Mouse (Mus musculus): ENCODE measurements around the gene Lce1a1. TPM values are rescaled to one million over a fixed set of nuclear protein-coding genes. Genes with fewer than 3 reads are reported as not detected.
"Not testable (repeated sequence)": the region's sequence is repeated elsewhere in the genome, so short reads cannot be mapped to it uniquely, and the experiment has no call there.

The Lce1a1 gene
- polyA plus RNA-seq (2015; fragmentation: Nextera tagmentation; extraction: Ambion mirVana), result not detected in 2 replicates

DNA sequence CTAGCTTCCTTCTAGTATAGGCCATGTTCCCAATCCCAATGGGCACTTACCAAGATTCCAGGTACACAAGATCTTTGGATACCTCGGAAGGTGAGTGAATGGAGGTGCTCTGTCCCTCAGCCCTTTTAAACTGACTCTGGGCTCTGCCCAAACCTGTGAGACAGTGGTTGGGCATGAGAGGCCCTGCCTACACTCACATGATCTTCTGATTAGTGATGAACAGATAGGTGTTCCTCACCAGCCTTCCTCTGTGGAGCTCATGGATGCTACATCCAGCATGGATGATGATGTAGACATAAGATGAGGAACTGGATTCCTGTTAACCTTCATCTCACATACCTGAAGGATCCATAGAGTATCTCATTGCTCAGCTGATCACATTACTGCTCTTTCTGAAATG lies at the start of gene Lce1a1:
Lce1a1 (minus strand) TSS at position 101 of the 400 bp plus-strand sequence.
- no peaks in the 10 kb centered on the region for H3K4me1 ChIP-seq (ENCODE audit: insufficient read depth, low read length)
- H3K9ac ChIP-seq (replicated peaks; ENCODE audit: low read length), result no peak within 1 kb of the TSS
- H3K27ac ChIP-seq (ENCODE audit: low read length), result no peak within 1 kb of the TSS
- no peaks in the 10 kb centered on the region for H3K36me3 ChIP-seq (ENCODE audit: insufficient read depth, low read length)
- no peaks in the 10 kb centered on the region for H3K9me3 ChIP-seq (ENCODE audit: low read length)
- H3K4me3 ChIP-seq (ENCODE audit: low read length), result no peak within 1 kb of the TSS
- H3K4me2 ChIP-seq (replicated peaks; ENCODE audit: low read depth, low read length), result no peak within 1 kb of the TSS
- no peak for ATAC-seq (ENCODE audit: low FRiP score, low TSS enrichment)
- 89% methylated on average over 1 of the region's 1 CpGs for WGBS
- no peaks in the 10 kb centered on the region for H3K27me3 ChIP-seq (ENCODE audit: insufficient read depth, low read length)

DNA sequence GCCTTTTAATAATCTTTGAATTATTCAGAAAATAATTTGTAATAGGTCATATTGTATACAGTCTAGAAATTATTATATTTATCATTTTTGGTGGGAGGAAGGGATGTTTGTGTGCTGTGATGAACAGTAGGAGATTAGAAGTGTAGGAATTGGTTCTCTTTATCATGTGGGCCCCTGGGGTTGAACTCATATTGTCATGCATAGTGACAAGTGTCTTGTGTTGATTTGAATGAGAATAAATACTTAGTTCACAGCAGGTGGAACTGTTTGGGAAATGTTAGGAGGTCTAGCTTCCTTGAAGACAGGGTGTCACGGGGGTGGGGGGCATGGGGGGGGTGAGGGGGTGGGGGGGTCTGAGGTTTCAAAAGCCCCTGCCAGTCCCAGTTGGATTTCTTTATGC lies 46.5 kb upstream of the Lce1a1 start:
- Histone ChIP-seq H3K27ac (ENCODE audit: low read length) (no peak overlapping the region), H3K4me2 (replicated peaks; ENCODE audit: low read depth, low read length) (no peak overlapping the region), H3K4me3 (ENCODE audit: low read length) (no peak overlapping the region), H3K27me3 (ENCODE audit: insufficient read depth, low read length) (no peaks in the 10 kb centered on the region), H3K4me1 (ENCODE audit: insufficient read depth, low read length) (no peaks in the 10 kb centered on the region), H3K36me3 (ENCODE audit: insufficient read depth, low read length) (no peaks in the 10 kb centered on the region), H3K9me3 (ENCODE audit: low read length) (no peaks in the 10 kb centered on the region), H3K9ac (replicated peaks; ENCODE audit: low read length) (no peak overlapping the region)
- ATAC-seq (ENCODE audit: low FRiP score, low TSS enrichment), result no peak
- WGBS, result 21% methylated on average over 1 of the region's 1 CpGs

DNA sequence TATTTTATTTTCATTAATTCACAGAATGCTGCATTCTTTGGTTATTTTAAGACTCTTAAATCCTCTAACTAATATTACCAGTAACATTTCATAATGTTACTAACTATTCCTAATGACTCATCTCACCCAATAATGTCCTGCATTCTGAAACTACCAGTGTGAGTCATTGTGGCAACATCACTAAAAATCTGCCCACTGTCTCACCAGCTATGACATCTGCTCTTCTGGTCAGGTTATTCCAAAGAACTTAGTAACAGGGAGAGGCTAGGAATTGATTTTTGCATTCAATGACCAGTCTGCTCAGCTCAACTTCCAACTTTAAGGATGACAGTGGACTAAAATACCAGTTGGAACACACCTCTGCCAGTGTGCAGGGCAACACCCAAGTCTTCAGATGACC lies 43.6 kb upstream of the Lce1a1 start:
- Histone ChIP-seq H3K4me2 (replicated peaks; ENCODE audit: low read depth, low read length) (no peak overlapping the region), H3K36me3 (ENCODE audit: insufficient read depth, low read length) (no peaks in the 10 kb centered on the region), H3K9ac (replicated peaks; ENCODE audit: low read length) (no peak overlapping the region), H3K9me3 (ENCODE audit: low read length) (no peaks in the 10 kb centered on the region), H3K27me3 (ENCODE audit: insufficient read depth, low read length) (no peaks in the 10 kb centered on the region), H3K4me3 (ENCODE audit: low read length) (no peak overlapping the region), H3K27ac (ENCODE audit: low read length) (no peak overlapping the region), H3K4me1 (ENCODE audit: insufficient read depth, low read length) (no peaks in the 10 kb centered on the region)
- ATAC-seq (ENCODE audit: low FRiP score, low TSS enrichment), result no peak

DNA sequence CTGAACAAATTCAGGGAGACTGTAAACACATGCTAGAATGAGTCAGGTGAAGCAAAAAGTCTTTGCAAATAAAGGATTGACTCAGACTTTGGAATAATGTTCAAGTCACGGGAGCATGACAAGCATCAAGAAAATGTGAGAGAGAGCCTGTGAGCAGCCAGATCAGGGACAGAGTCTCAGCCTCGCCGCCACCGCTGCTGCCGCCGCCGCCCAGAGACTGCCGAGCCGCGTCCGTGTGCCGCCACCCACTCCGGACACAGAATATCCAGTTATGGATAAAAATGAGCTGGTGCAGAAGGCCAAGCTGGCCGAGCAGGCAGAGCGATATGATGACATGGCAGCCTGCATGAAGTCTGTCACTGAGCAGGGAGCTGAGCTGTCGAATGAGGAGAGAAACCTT lies 41.0 kb upstream of the Lce1a1 start:
- not testable (repeated sequence) for H3K4me2 ChIP-seq (replicated peaks; ENCODE audit: low read depth, low read length); H3K9me3 ChIP-seq (ENCODE audit: low read length); H3K27me3 ChIP-seq (ENCODE audit: insufficient read depth, low read length); H3K36me3 ChIP-seq (ENCODE audit: insufficient read depth, low read length); H3K4me1 ChIP-seq (ENCODE audit: insufficient read depth, low read length); H3K27ac ChIP-seq (ENCODE audit: low read length); H3K9ac ChIP-seq (replicated peaks; ENCODE audit: low read length); H3K4me3 ChIP-seq (ENCODE audit: low read length); ATAC-seq (ENCODE audit: low FRiP score, low TSS enrichment)
- 80% methylated on average over 16 of the region's 16 CpGs for WGBS

DNA sequence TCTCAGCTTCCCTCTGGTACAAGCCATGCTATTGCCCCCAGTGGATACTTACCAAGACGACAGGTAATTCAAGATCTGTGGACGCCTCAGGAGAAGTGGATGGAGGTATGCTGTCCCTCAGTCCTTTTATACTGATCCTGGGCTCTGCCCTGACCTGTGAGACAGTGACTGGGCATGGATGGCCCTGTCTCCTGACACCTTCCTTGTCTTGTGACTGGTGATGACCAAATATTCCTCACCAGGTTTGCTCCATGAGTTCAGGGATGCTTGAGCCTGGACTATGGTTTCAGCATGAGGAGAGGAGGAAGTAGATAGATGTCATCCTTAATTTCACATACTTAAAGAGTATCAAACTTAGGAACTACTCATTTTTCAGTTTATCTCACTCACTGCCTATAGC lies 39.0 kb upstream of the Lce1a1 start, which contains the start of gene Lce1d:
Lce1d (minus strand) TSS at position 101 of the 400 bp plus-strand sequence.
- Histone ChIP-seq H3K27ac (ENCODE audit: low read length) (no peak within 1 kb of the TSS), H3K4me3 (ENCODE audit: low read length) (no peak within 1 kb of the TSS), H3K4me1 (ENCODE audit: insufficient read depth, low read length) (no peaks in the 10 kb centered on the region), H3K9me3 (ENCODE audit: low read length) (no peaks in the 10 kb centered on the region), H3K36me3 (ENCODE audit: insufficient read depth, low read length) (no peaks in the 10 kb centered on the region), H3K9ac (replicated peaks; ENCODE audit: low read length) (no peak within 1 kb of the TSS), H3K27me3 (ENCODE audit: insufficient read depth, low read length) (no peaks in the 10 kb centered on the region), H3K4me2 (replicated peaks; ENCODE audit: low read depth, low read length) (no peak within 1 kb of the TSS)
- WGBS, result 69% methylated on average over 2 of the region's 2 CpGs
- no peak for ATAC-seq (ENCODE audit: low FRiP score, low TSS enrichment)

DNA sequence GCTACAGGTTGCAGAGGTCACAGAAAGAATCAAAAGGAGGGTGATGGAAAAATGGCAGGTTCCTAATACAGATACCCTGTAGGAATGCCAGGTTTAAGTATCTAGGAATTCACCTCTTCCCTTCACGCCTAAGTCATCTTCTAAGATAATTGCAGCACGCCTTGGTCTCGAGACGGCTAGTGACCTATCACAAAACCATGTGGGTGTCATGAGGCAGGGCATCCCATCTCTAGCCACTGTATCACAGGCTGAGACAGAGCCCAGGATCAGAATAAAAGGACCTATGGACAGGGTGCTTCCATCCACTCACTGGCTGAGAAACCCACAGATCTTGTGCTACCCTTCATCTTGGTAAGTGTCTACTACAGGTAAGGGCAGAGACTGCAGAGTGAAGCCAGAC lies 30.8 kb upstream of the Lce1a1 start, which contains the start of gene Lce1c:
Lce1c (plus strand) TSS at position 301 of the 400 bp plus-strand sequence.
- 87% methylated on average over 4 of the region's 4 CpGs for WGBS
- Histone ChIP-seq H3K27me3 (ENCODE audit: insufficient read depth, low read length) (no peaks in the 10 kb centered on the region), H3K9me3 (ENCODE audit: low read length) (no peaks in the 10 kb centered on the region), H3K4me3 (ENCODE audit: low read length) (no peak within 1 kb of the TSS), H3K4me2 (replicated peaks; ENCODE audit: low read depth, low read length) (no peak within 1 kb of the TSS), H3K4me1 (ENCODE audit: insufficient read depth, low read length) (no peaks in the 10 kb centered on the region), H3K9ac (replicated peaks; ENCODE audit: low read length) (no peak within 1 kb of the TSS), H3K36me3 (ENCODE audit: insufficient read depth, low read length) (no peaks in the 10 kb centered on the region), H3K27ac (ENCODE audit: low read length) (no peak within 1 kb of the TSS)
- ATAC-seq (ENCODE audit: low FRiP score, low TSS enrichment), result no peak

DNA sequence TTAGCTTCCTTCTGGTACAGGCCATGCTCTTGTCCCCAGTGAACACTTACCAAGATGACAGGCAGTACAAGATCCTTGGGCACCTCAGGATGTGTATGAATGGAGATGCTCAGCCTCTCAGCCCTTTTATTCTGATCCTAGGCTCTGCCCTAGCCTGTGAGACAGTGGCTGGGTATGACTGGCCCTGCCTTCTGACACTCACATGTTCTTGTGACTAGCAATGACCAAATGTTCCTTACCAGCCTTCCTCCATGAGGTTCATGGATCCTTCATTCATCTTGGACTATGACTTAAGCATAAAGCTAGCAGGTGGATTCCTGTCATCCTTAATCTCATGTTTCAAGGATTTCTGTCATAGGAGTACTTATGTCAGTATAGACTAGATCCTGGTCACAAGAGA lies 22.1 kb upstream of the Lce1a1 start, which contains the start of gene Lce1a2:
Lce1a2 (minus strand) TSS at position 101 of the 400 bp plus-strand sequence.
- Histone ChIP-seq H3K27me3 (ENCODE audit: insufficient read depth, low read length) (no peaks in the 10 kb centered on the region), H3K4me3 (ENCODE audit: low read length) (no peak within 1 kb of the TSS), H3K4me1 (ENCODE audit: insufficient read depth, low read length) (no peaks in the 10 kb centered on the region), H3K36me3 (ENCODE audit: insufficient read depth, low read length) (no peaks in the 10 kb centered on the region), H3K9me3 (ENCODE audit: low read length) (no peaks in the 10 kb centered on the region), H3K9ac (replicated peaks; ENCODE audit: low read length) (no peak within 1 kb of the TSS), H3K4me2 (replicated peaks; ENCODE audit: low read depth, low read length) (no peak within 1 kb of the TSS), H3K27ac (ENCODE audit: low read length) (no peak within 1 kb of the TSS)
- no peak for ATAC-seq (ENCODE audit: low FRiP score, low TSS enrichment)

DNA sequence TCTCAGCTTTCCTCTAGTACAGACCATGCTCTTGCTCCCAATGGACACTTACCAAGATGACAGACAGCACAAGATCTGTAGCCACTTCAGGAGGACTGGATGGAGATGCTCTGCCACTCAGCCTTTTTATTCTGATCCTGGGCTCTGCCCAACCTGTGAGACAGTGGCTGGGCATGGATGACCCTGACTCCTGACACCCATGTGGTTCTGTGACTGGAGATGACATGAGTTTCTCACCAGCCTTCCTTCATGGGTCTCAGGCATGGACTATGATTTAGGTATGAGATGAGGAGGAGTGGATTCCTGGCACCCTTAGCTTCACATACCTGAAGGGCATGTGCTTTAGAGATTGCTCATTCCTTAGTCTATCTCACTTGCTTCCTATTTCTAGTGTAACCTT lies 8.7 kb upstream of the Lce1a1 start, which contains the start of gene Lce1b:
Lce1b (minus strand) TSS at position 101 of the 400 bp plus-strand sequence.
- Histone ChIP-seq H3K27ac (ENCODE audit: low read length) (no peak within 1 kb of the TSS), H3K4me3 (ENCODE audit: low read length) (no peak within 1 kb of the TSS), H3K36me3 (ENCODE audit: insufficient read depth, low read length) (no peaks in the 10 kb centered on the region), H3K4me2 (replicated peaks; ENCODE audit: low read depth, low read length) (no peak within 1 kb of the TSS), H3K9ac (replicated peaks; ENCODE audit: low read length) (no peak within 1 kb of the TSS), H3K27me3 (ENCODE audit: insufficient read depth, low read length) (no peaks in the 10 kb centered on the region), H3K9me3 (ENCODE audit: low read length) (no peaks in the 10 kb centered on the region), H3K4me1 (ENCODE audit: insufficient read depth, low read length) (no peaks in the 10 kb centered on the region)
- ATAC-seq (ENCODE audit: low FRiP score, low TSS enrichment), result no peak

DNA sequence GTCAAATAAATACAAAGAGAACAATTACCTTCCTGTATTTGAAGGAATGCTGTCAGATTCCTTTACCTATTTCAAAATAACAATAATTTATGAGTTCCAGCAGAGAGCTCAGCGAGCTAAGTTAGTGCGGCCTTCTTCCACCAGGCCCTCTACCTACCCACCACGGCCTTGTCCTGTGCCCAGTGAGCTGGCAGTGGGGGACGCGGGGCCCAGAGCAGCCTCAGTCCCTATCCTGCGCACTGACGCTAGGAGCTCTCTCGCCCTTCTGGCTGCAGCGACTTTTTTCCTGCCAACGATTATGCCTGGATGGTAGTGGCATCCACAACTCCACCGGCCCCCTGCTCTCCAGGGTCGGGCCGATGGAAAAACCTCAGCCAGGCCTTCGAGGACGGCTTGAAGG lies 8.3 kb downstream of the Lce1a1 start:
- Histone ChIP-seq H3K9me3 (ENCODE audit: low read length) (no peaks in the 10 kb centered on the region), H3K36me3 (ENCODE audit: insufficient read depth, low read length) (no peaks in the 10 kb centered on the region), H3K9ac (replicated peaks; ENCODE audit: low read length) (no peak overlapping the region), H3K4me2 (replicated peaks; ENCODE audit: low read depth, low read length) (no peak overlapping the region), H3K27me3 (ENCODE audit: insufficient read depth, low read length) (no peaks in the 10 kb centered on the region), H3K4me1 (ENCODE audit: insufficient read depth, low read length) (no peaks in the 10 kb centered on the region), H3K4me3 (ENCODE audit: low read length) (no peak overlapping the region), H3K27ac (ENCODE audit: low read length) (no peak overlapping the region)
- WGBS, result 91% methylated on average over 15 of the region's 15 CpGs
- ATAC-seq (ENCODE audit: low FRiP score, low TSS enrichment), result no peak

DNA sequence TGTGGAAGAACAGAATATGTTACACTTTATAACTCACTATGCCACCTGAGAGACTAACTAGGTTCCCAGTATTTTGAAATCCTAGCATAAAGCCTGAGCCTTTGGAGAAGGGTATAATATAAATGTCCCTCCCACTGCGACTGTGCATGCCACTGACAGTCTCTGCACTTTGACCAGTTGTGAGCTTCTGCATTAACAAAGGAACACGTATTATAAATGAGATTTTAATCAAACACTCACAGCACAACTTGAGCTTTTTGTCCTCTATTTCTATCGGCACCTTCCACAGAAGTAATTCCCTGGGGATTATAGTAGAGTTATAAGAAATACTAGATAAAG lies 9.5 kb downstream of the Lce1a1 start:
- Histone ChIP-seq H3K4me1 (ENCODE audit: insufficient read depth, low read length) (no peaks in the 10 kb centered on the region), H3K4me3 (ENCODE audit: low read length) (no peak overlapping the region), H3K27me3 (ENCODE audit: insufficient read depth, low read length) (no peaks in the 10 kb centered on the region), H3K27ac (ENCODE audit: low read length) (no peak overlapping the region), H3K4me2 (replicated peaks; ENCODE audit: low read depth, low read length) (no peak overlapping the region), H3K9me3 (ENCODE audit: low read length) (no peaks in the 10 kb centered on the region), H3K36me3 (ENCODE audit: insufficient read depth, low read length) (no peaks in the 10 kb centered on the region), H3K9ac (replicated peaks; ENCODE audit: low read length) (no peak overlapping the region)
- no peak; the same call in 1 of the 2 replicates for ATAC-seq (ENCODE audit: low FRiP score, low TSS enrichment)
- 72% methylated on average over 3 of the region's 3 CpGs for WGBS
